Mouse (Mus musculus) hindbrain, embryonic 11.5 days (tissue): ENCODE data around the gene Tulp2. TPM values are rescaled to one million over a fixed set of nuclear protein-coding genes. Genes with fewer than 3 reads are reported as not detected.

Experiments
- ATAC-seq: fragments of 200-750 bp; cut with Nextera tagmentation; 2 replicates; pipeline ENCODE4 v1.8.0; 2017; ENCODE audit warnings: mild to moderate bottlenecking, moderate TSS enrichment, moderate library complexity; ENCODE audit not compliant: low FRiP score
- DNase-seq: peaks from one replicate; pipeline ENCODE4 v3.0.0-alpha.2; 2015; ENCODE audit warnings: low spot score
- H3K27ac ChIP-seq: fragments of 300-500 bp; sonication (generic); 2 replicates; pipeline ENCODE4 v1.5.1; 2014; ENCODE audit warnings: mild to moderate bottlenecking, low read depth, low read length
- H3K27me3 ChIP-seq: fragments of 300-500 bp; sonication (generic); 2 replicates; pipeline ENCODE4 v1.6.1; 2014; ENCODE audit warnings: mild to moderate bottlenecking, low read length, moderate library complexity, mixed read lengths; ENCODE audit not compliant: control insufficient read depth, insufficient read depth
- H3K36me3 ChIP-seq: fragments of 300-500 bp; sonication (generic); 2 replicates; pipeline ENCODE4 v1.6.1; 2014; ENCODE audit warnings: mild to moderate bottlenecking, low read length, moderate library complexity, mixed read lengths; ENCODE audit not compliant: control insufficient read depth, insufficient read depth
- H3K4me1 ChIP-seq: fragments of 300-500 bp; sonication (generic); replicated peaks from 2 replicates; pipeline ENCODE4 v1.6.1; 2014; ENCODE audit warnings: low read length, mixed read lengths; ENCODE audit not compliant: control insufficient read depth, insufficient read depth
- H3K4me2 ChIP-seq: fragments of 300-500 bp; sonication (generic); replicated peaks from 2 replicates; pipeline ENCODE4 v1.6.1; 2014; ENCODE audit warnings: mild to moderate bottlenecking, low read depth, low read length
- H3K4me3 ChIP-seq: fragments of 300-500 bp; sonication (generic); 2 replicates; pipeline ENCODE4 v1.5.1; 2014; ENCODE audit warnings: low read depth, low read length
- H3K9ac ChIP-seq: fragments of 300-500 bp; sonication (generic); 2 replicates; pipeline ENCODE4 v1.6.1; 2014; ENCODE audit warnings: low read depth, low read length
- H3K9me3 ChIP-seq: fragments of 300-500 bp; sonication (generic); 2 replicates; pipeline ENCODE4 v1.6.1; 2016; ENCODE audit warnings: low read length; ENCODE audit not compliant: control insufficient read depth
- WGBS: fragments of 180-500 bp; shearing (Covaris S2); extraction: QIAGEN DNeasy Blood & Tissue Kit; methylation state at CpG from one replicate; pipeline ENCODE4 v1.1.7; 2014; 5-methylcytosine and 5-hydroxymethylcytosine counted together
- polyA plus RNA-seq: library from polyadenylated mRNA; unstranded; fragments of >200 nt; fragmentation: Nextera tagmentation; extraction: Ambion mirVana; gene quantifications from 2 replicates; pipeline ENCODE4 v1.2.1, GENCODE M21; 2014

The Tulp2 gene
- polyA plus RNA-seq, 1 experiment from 2014 or later: 0.40 TPM

- Histone ChIP-seq H3K36me3 (no peaks in the 10 kb centered on the region), H3K4me3 (no peak overlapping the region)
- WGBS: 79% methylated on average over 8 of the region's 8 CpGs
These were observed 37.9 kb downstream of the Tulp2 start for GRCm38 (mm10) chr7:45519345-45520120.

GRCm38 (mm10) chr7:45520605-45521004, 38.9 kb downstream of the Tulp2 start:
- H3K4me2 ChIP-seq: no peak overlapping the region
- no peak overlapping the region for H3K4me3 ChIP-seq
- no peaks in the 10 kb centered on the region; the same call in 1 of the 2 replicates for H3K4me1 ChIP-seq
- no peak overlapping the region for H3K9ac ChIP-seq
- H3K27ac ChIP-seq: no peak overlapping the region
- DNase-seq: no peak
- ATAC-seq: no peak
- no peaks in the 10 kb centered on the region for H3K9me3 ChIP-seq
- no peaks in the 10 kb centered on the region for H3K27me3 ChIP-seq
- WGBS: 95% methylated on average over 7 of the region's 7 CpGs
- H3K36me3 ChIP-seq: no peaks in the 10 kb centered on the region

More at GRCm38 (mm10) chr7:45519345-45520120, 37.9 kb downstream of the Tulp2 start:
- H3K27me3 ChIP-seq: no peaks in the 10 kb centered on the region
- H3K9me3 ChIP-seq: no peaks in the 10 kb centered on the region
- H3K27ac ChIP-seq: no peak overlapping the region
- no peak overlapping the region for H3K4me2 ChIP-seq
- DNase-seq (no peak), ATAC-seq (no peak)
- H3K4me1 ChIP-seq: no peaks in the 10 kb centered on the region
- no peak overlapping the region for H3K9ac ChIP-seq

GRCm38 (mm10) chr7:45521728-45522184, 40.1 kb downstream of the Tulp2 start:
- WGBS: under 1% methylated on average over 28 of the region's 28 CpGs

GRCm38 (mm10) chr7:45522194-45522752, 40.6 kb downstream of the Tulp2 start:
- Histone ChIP-seq H3K9ac (peak overlapping the region; percentile 60), H3K4me1 (no peaks in the 10 kb centered on the region; the same call in 1 of the 2 replicates), H3K4me2 (peak overlapping the region; percentile 41; the same call in 1 of the 2 replicates), H3K36me3 (no peaks in the 10 kb centered on the region), H3K4me3 (peak overlapping the region; percentile 44), H3K27me3 (no peaks in the 10 kb centered on the region), H3K27ac (no peak overlapping the region), H3K9me3 (no peaks in the 10 kb centered on the region)
- ATAC-seq (no peak), DNase-seq (no peak)
- WGBS: 61% methylated on average over 16 of the region's 16 CpGs

More at GRCm38 (mm10) chr7:45521728-45522184, 40.1 kb downstream of the Tulp2 start:
- Histone ChIP-seq H3K27me3 (no peaks in the 10 kb centered on the region), H3K4me3 (peak overlapping the region; percentile 44), H3K4me2 (peak overlapping the region; percentile 41; the same call in 1 of the 2 replicates), H3K36me3 (no peaks in the 10 kb centered on the region), H3K4me1 (no peaks in the 10 kb centered on the region; the same call in 1 of the 2 replicates), H3K9ac (peak overlapping the region; percentile 60), H3K9me3 (no peaks in the 10 kb centered on the region), H3K27ac (peak overlapping the region; percentile 54)
- ATAC-seq (peak; percentile 73), DNase-seq (peak; percentile 92)

- Histone ChIP-seq H3K4me3 (no peak overlapping the region), H3K27me3 (no peaks in the 10 kb centered on the region), H3K9ac (no peak overlapping the region), H3K4me2 (no peak overlapping the region), H3K36me3 (no peaks in the 10 kb centered on the region), H3K27ac (no peak overlapping the region), H3K4me1 (no peaks in the 10 kb centered on the region; the same call in 1 of the 2 replicates), H3K9me3 (no peaks in the 10 kb centered on the region)
- ATAC-seq: no peak
- WGBS: 72% methylated on average over 18 of the region's 18 CpGs
- DNase-seq: no peak
These were observed 41.4 kb downstream of the Tulp2 start for GRCm38 (mm10) chr7:45522957-45523676.

- no peak for ATAC-seq
- 89% methylated on average over 13 of the region's 13 CpGs for WGBS
- H3K4me3 ChIP-seq: 0 out of 2 replicates have a peak overlapping the region, but pooled peaks have one; percentile 2
These were observed 42.0 kb downstream of the Tulp2 start for GRCm38 (mm10) chr7:45523678-45524170.

GRCm38 (mm10) chr7:45524841-45525621, 43.4 kb downstream of the Tulp2 start:
- Histone ChIP-seq H3K27me3 (no peaks in the 10 kb centered on the region), H3K36me3 (no peaks in the 10 kb centered on the region), H3K27ac (peak overlapping the region; percentile 39; the same call in 1 of the 2 replicates), H3K9ac (peak overlapping the region; percentile 79), H3K4me3 (peak overlapping the region; percentile 74), H3K4me1 (no peaks in the 10 kb centered on the region; the same call in 1 of the 2 replicates), H3K9me3 (no peaks in the 10 kb centered on the region), H3K4me2 (peak overlapping the region; percentile 85)
- DNase-seq (peak; percentile 26), ATAC-seq (no peak)
- 31% methylated on average over 12 of the region's 12 CpGs for WGBS

More at GRCm38 (mm10) chr7:45523678-45524170, 42.0 kb downstream of the Tulp2 start:
- H3K36me3 ChIP-seq: no peaks in the 10 kb centered on the region
- no peaks in the 10 kb centered on the region; the same call in 1 of the 2 replicates for H3K4me1 ChIP-seq
- no peaks in the 10 kb centered on the region for H3K27me3 ChIP-seq
- no peak for DNase-seq
- H3K4me2 ChIP-seq: no peak overlapping the region
- no peak overlapping the region for H3K9ac ChIP-seq
- H3K27ac ChIP-seq: no peak overlapping the region
- no peaks in the 10 kb centered on the region for H3K9me3 ChIP-seq
